Mouse (Mus musculus) testis, adult 2 months (tissue): ENCODE data around the gene Nav2.

Experiments used
- CTCF ChIP-seq: fragments of 200-500 bp; IDR thresholded peaks from 2 replicates; pipeline ENCODE4 v1.5.1; 2012; ENCODE audit warnings: low read depth, mild to moderate bottlenecking, inconsistent platforms, low read length, moderate library complexity; ENCODE audit not compliant: control insufficient read depth, insufficient read depth, insufficient replicate concordance
- POLR2A ChIP-seq: fragments of 200-500 bp; IDR thresholded peaks from 2 replicates; pipeline ENCODE4 v1.6.1; 2012; ENCODE audit warnings: low read depth, mild to moderate bottlenecking, inconsistent platforms, low read length, moderate library complexity; ENCODE audit not compliant: control insufficient read depth

DNA sequence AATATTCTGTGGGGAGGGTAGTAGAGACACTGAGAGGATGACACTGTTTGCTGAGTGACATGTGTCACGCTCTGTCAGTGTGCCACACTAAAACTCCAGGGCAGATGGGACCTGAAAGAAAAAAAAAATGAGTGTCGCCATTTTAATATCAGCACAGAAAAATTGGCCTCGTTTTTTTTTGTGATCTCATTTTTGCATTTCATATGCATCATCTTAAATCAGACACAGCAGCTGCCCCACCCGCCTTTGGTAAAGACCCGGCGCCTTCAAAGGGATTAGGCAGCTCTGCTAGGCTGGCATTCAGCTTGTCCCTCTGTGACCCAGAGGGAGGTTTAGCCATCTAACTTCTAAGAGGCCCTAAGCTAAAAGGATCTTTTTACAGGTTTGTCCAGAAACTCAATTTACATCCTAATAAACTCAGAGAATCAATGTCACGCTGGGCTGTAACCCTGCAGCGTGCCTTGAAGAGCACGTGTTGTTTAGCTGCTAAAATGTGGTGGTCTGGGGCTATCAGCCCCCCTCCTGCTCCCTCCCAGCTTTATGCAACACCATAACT is 576.9 kb downstream of the Nav2 start:
- no peak for TF ChIP-seq POLR2A
- no peak for TF ChIP-seq CTCF
